Mouse (Mus musculus) ES-Bruce4 (cell line): ENCODE measurements at regions not wholly inside any gene's neighbourhood (a gene's known extent, or its start where the extent isn't known, plus 50 kb on each side); places are given as distances from the start of the nearest gene placed in this dataset.

Source experiments
- CTCF ChIP-seq: IDR thresholded peaks from one replicate; pipeline ENCODE4 v1.8.1; 2011; ENCODE audit warnings: low read depth, low read length
- POLR2A ChIP-seq: IDR thresholded peaks from one replicate; pipeline ENCODE4 v1.8.1; 2011; ENCODE audit warnings: low read length; ENCODE audit not compliant: insufficient read depth

- TF ChIP-seq CTCF (no peak), POLR2A (no peak)
Measured at GRCm38 (mm10) chr8:35933186-35934114, 167.9 kb downstream of the Gm19410 start.
